Mouse (Mus musculus) G1E (cell line): ENCODE results near the gene Tspan5. TPM values are rescaled to one million over a fixed set of nuclear protein-coding genes. Genes with fewer than 3 reads are reported as not detected.

ENCODE experiments used
- ATAC-seq: 2 replicates; pipeline ENCODE4 v1.8.0; 2016; ENCODE audit warnings: mild to moderate bottlenecking; ENCODE audit not compliant: insufficient number of reproducible peaks, poor library complexity, low FRiP score, severe bottlenecking; ENCODE audit errors: extremely low read depth
- DNase-seq: peaks from one replicate; pipeline ENCODE4 v3.0.0; 2012; ENCODE audit warnings: low spot score
- H3K27me3 ChIP-seq: 2 replicates; pipeline ENCODE4 v1.6.1; 2012; ENCODE audit warnings: mild to moderate bottlenecking, low read length, inconsistent platforms; ENCODE audit not compliant: insufficient read depth
- H3K36me3 ChIP-seq: replicated peaks from 2 replicates; pipeline ENCODE3; 2012; ENCODE audit warnings: mild to moderate bottlenecking, inconsistent platforms
- H3K4me1 ChIP-seq: 2 replicates; pipeline ENCODE4 v1.6.1; 2012; ENCODE audit warnings: low read depth, low read length, inconsistent platforms, mixed read lengths; ENCODE audit not compliant: insufficient read depth
- H3K4me3 ChIP-seq: 2 replicates; pipeline ENCODE4 v1.5.1; 2012; ENCODE audit warnings: low read depth, mild to moderate bottlenecking, inconsistent platforms, low read length, moderate library complexity, mixed read lengths
- H3K9me3 ChIP-seq: replicated peaks from 2 replicates; pipeline ENCODE4 v1.6.1; 2012; ENCODE audit warnings: inconsistent platforms
- CTCF ChIP-seq: IDR thresholded peaks from 2 replicates; pipeline ENCODE4 v1.5.1; 2012; ENCODE audit warnings: low read depth, low read length, inconsistent platforms, mixed read lengths
- GATA1 ChIP-seq: IDR thresholded peaks from 2 replicates; pipeline ENCODE4 v1.6.1; 2012; ENCODE audit warnings: borderline replicate concordance, low read length, inconsistent platforms, mixed read lengths
- GATA2 ChIP-seq: IDR thresholded peaks from 2 replicates; pipeline ENCODE4 v1.6.1; 2012; ENCODE audit warnings: low read depth, low read length, inconsistent platforms, borderline replicate concordance
- POLR2AphosphoS5 ChIP-seq: IDR thresholded peaks from 2 replicates; pipeline ENCODE4 v1.6.1; 2012; ENCODE audit warnings: low read depth, low read length, inconsistent platforms; ENCODE audit not compliant: insufficient replicate concordance
- TAL1 ChIP-seq: conservative IDR thresholded peaks from 2 replicates; pipeline ENCODE4 v1.6.1; 2012; ENCODE audit warnings: low read depth, low read length, inconsistent platforms, mixed read lengths
- polyA plus RNA-seq: library from polyadenylated mRNA; stranded (reverse); fragments of >175 nt; gene quantifications from 2 replicates; pipeline ENCODE4 v1.2.3, GENCODE M21; 2012
- total RNA-seq, 2 experiments: library from RNA; stranded (forward) in 1 of 2; stranded (reverse) in 1 of 2; fragments of 200-1000 nt in 1 of 2; fragments of >200 nt in 1 of 2; fragmentation: Nextera tagmentation in 1 of 2; gene quantifications; 2 replicates each; pipeline ENCODE4 v1.2.3; 2014 to 2017

Gene Tspan5
- total and polyA plus RNA-seq, 3 experiments: 0.05 TPM; not detected in 2

GRCm38 (mm10) chr3:138905678-138906077, 163.7 kb downstream of the Tspan5 start:
- DNase-seq (no peak), ATAC-seq (no peak)
- no peaks in the 10 kb centered on the region for H3K9me3 ChIP-seq

GRCm38 (mm10) chr3:138906112-138906880, 164.3 kb downstream of the Tspan5 start:
- Histone ChIP-seq H3K36me3 (no peaks in the 10 kb centered on the region), H3K4me3 (no peak overlapping the region), H3K9me3 (no peaks in the 10 kb centered on the region), H3K4me1 (no peaks in the 10 kb centered on the region), H3K27me3 (peaks cover 10% of the 10 kb centered on the region)
- DNase-seq (peak; percentile 33), ATAC-seq (no peak; the same call in 1 of the 2 replicates)
- 0 out of 2 replicates have a peak, but pooled peaks have one; percentile 25 for TF ChIP-seq CTCF
- TF ChIP-seq POLR2AphosphoS5: no peak

More at GRCm38 (mm10) chr3:138905678-138906077, 163.7 kb downstream of the Tspan5 start:
- Histone ChIP-seq H3K4me3 (no peak overlapping the region), H3K36me3 (no peaks in the 10 kb centered on the region), H3K27me3 (peaks cover 10% of the 10 kb centered on the region), H3K4me1 (no peaks in the 10 kb centered on the region)
- TF ChIP-seq GATA1: no peak
- no peak for TF ChIP-seq CTCF
- no peak for TF ChIP-seq POLR2AphosphoS5
- no peak for TF ChIP-seq TAL1
- no peak for TF ChIP-seq GATA2

DNA sequence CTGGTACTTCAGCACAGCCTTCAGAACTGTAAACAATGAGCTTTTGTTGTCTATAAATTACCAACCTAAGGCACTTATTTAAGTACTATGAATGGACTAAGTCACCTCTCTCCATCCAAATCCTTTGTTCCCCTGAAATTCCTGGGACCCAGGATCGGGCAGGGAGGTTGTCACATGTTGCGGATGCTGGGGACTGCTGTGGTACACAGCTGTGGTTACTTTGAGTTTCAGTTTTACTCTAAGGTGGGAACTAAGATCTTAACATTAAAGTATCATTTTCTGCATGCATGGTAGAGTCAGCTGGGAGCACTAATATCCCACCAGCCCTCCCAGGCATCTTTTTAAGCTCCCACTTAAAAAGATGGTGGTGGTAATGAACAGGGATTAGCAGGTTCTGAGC, 167.3 kb downstream of the Tspan5 start:
- Histone ChIP-seq H3K27me3 (peaks cover 10% of the 10 kb centered on the region), H3K9me3 (no peaks in the 10 kb centered on the region), H3K4me3 (no peak overlapping the region), H3K36me3 (no peaks in the 10 kb centered on the region), H3K4me1 (no peaks in the 10 kb centered on the region)
- DNase-seq: no peak
- TF ChIP-seq TAL1: no peak
- no peak for TF ChIP-seq GATA1
- TF ChIP-seq CTCF: no peak
- TF ChIP-seq GATA2: no peak
- no peak for TF ChIP-seq POLR2AphosphoS5
- ATAC-seq: no peak

DNA sequence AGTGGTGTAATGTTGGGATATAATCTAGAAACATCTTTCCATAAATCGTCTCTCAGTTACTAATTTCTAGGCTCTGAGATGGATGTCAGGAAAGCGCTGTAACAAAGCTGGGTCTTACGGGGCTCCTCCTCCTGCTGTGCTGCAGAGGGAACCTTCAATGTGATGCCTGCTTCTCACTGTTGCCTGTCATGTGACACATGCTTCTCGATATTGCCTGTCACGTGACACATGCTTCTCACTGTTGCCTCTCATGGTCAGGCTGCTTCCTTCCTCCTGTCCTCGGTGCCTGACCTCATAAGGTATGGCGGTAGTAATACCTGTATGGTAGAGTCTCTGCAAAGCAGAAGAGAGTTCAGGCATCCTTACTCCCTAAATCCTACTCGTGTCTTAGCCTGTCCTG, 170.5 kb downstream of the Tspan5 start:
- H3K27me3 ChIP-seq: peaks cover 10% of the 10 kb centered on the region
- TF ChIP-seq TAL1 (no peak), POLR2AphosphoS5 (no peak), GATA1 (no peak), GATA2 (no peak), CTCF (no peak)
- DNase-seq: no peak
- no peaks in the 10 kb centered on the region for H3K4me1 ChIP-seq
- no peaks in the 10 kb centered on the region for H3K9me3 ChIP-seq
- no peak for ATAC-seq
- no peak overlapping the region for H3K4me3 ChIP-seq
- no peaks in the 10 kb centered on the region for H3K36me3 ChIP-seq

- Histone ChIP-seq H3K9me3 (no peaks in the 10 kb centered on the region), H3K4me3 (no peak overlapping the region), H3K4me1 (no peaks in the 10 kb centered on the region), H3K27me3 (peaks cover 10% of the 10 kb centered on the region), H3K36me3 (no peaks in the 10 kb centered on the region)
- no peak for ATAC-seq
- no peak for TF ChIP-seq GATA2
- no peak for TF ChIP-seq POLR2AphosphoS5
- no peak for TF ChIP-seq GATA1
- TF ChIP-seq TAL1: no peak
- no peak for TF ChIP-seq CTCF
- DNase-seq: no peak
Measured at GRCm38 (mm10) chr3:138914626-138915288, 172.8 kb downstream of the Tspan5 start.

GRCm38 (mm10) chr3:138916591-138916990, 174.6 kb downstream of the Tspan5 start:
- TF ChIP-seq CTCF (no peak), GATA1 (no peak), GATA2 (no peak), TAL1 (no peak), POLR2AphosphoS5 (no peak)

More at GRCm38 (mm10) chr3:138916591-138916990, 174.6 kb downstream of the Tspan5 start:
- Histone ChIP-seq H3K27me3 (peaks cover 10% of the 10 kb centered on the region), H3K9me3 (no peaks in the 10 kb centered on the region), H3K4me1 (no peaks in the 10 kb centered on the region), H3K4me3 (no peak overlapping the region), H3K36me3 (no peaks in the 10 kb centered on the region)
- DNase-seq (no peak), ATAC-seq (no peak)
